Mouse (Mus musculus) bone marrow, adult 2 months (tissue): ENCODE results near the gene Wscd1.

Source experiments
- CTCF ChIP-seq: fragments of 200-500 bp; IDR thresholded peaks from 2 replicates; pipeline ENCODE4 v1.5.1; 2011; ENCODE audit warnings: low read length, control low read depth; ENCODE audit not compliant: control insufficient read depth, insufficient read depth
- POLR2A ChIP-seq: fragments of 200-500 bp; IDR thresholded peaks from 2 replicates; pipeline ENCODE4 v1.6.1; 2011; ENCODE audit warnings: low read depth, mild to moderate bottlenecking, control low read depth, low read length, borderline replicate concordance; ENCODE audit not compliant: control insufficient read depth

- no peak for TF ChIP-seq CTCF
- TF ChIP-seq POLR2A, result no peak
Measured at GRCm38 (mm10) chr11:71733771-71734170, 15.9 kb upstream of the Wscd1 start.
